Mouse (Mus musculus) skeletal muscle tissue, adult 2 months (tissue): ENCODE measurements around the gene Cnn2.

Source experiments
- DNase-seq: peaks from one replicate; pipeline ENCODE4 v3.0.0-alpha.2; 2012; ENCODE audit warnings: low read depth, low spot score

Gene Cnn2

DNA sequence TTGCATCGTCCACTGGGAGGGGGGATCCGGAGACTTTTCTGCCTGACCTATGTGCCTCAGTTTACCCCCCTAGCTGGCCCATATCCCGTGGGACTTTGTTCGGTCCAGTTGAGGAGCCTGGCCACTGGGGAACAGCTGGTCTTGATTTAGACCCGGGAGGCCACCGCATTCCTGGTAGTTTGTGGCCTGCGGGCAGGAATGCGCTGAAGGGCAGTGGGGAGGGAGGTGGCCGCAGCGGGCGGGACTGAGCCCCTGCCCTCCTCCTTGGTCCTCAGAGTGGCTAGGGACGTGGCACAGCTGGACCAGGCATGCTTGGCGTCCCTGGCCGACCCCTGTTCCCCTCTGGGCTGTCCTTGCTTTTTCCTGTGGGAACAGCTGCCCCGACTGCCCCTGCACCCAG is 1.5 kb downstream of the Cnn2 start:
- no peak for DNase-seq

GRCm38 (mm10) chr10:79991099-79991498 is 2.7 kb downstream of the Cnn2 start:
- no peak for DNase-seq

DNA sequence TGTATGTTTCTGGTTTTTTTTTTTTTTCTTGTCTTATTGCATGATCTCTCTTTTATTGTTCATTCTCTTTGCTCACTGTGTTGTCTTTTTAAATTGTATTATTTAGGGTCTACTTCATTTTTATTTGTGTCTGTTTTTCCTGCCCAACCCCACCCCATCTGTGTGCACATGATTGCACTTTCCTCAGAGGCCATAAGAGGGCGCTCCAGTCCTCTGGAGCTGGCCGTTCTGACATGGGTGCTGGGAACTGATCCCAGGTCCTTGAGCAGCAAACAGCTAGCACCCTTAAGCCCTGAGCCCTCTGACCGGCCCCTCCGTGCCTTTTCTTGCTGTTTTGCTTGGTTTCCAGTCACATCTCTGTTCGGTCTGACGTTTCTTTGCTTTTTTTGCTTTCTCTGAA is 3.2 kb downstream of the Cnn2 start:
- DNase-seq: no peak

DNA sequence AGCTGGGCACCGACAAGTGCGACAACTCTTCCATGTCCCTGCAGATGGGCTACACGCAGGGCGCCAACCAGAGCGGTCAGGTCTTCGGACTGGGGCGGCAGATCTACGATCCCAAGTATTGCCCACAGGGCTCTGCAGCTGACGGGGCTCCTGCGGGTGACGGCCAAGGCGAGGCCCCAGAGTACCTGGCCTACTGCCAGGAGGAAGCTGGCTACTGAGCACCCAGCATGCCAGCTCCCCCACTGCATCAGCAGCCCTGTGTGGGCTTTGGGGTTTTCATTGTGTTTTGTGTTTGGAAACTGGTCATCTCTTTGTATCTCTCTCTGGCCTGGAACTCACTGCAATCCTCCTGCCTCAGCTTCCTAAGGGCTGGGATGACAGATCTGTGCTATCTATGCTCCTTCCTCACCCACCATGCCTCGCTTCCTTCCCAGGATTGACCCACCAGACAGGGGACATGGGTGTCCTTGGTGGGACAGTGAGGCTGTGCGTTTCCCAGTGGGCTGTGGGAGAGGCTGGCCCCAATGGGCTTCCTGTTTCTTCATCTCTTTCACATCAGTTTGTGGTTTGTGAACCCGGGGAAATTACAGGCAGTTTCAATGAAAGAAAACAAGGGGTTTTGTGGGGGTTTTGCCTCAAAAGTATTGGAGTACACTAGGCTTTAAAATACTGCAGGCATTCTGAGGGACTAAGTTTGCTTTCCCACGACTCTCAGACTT is 6.2 kb downstream of the Cnn2 start:
- DNase-seq: no peak

- DNase-seq: no peak
Observed at GRCm38 (mm10) chr10:79995636-79996035, 7.3 kb downstream of the Cnn2 start.

- DNase-seq: peak; percentile 95
Observed at GRCm38 (mm10) chr10:79996272-79997033, 8.1 kb downstream of the Cnn2 start, which contains the start of gene Abca7. Abca7 (plus strand) TSS chr10:79996494.

DNA sequence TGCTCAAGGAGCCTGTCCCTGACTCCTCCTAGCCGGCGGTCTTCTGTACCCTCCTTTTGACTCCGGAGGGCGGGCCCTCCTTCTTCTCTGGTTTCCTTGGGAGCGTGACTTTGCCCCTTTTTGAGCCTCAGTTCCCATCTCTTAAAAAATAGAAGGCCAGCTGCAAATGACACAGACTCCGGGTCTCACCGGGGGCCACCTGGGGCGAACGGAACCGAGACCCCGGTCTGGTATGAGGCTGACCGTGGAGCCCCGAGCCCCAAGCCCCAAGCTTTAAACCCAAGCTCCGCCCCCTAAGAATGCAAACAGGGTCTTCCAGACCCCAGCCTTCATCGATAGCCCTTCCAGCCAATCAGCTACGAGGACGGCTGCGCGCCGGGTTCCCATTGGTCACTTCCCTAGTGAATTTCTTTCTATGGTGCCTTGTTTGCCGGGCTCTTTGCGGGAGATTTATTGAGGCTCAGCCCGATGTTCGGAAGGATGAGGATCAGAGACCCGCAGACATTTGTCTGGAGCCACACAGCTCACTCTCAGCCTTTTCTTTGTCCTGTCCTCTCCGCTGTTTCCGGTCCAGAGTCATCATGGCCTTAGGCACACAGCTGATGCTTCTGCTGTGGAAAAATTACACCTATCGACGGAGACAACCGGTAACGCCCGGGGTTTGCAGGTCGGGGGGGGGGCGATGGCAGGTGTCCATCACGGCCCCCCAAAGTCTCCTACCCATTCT is 8.8 kb downstream of the Cnn2 start:
- DNase-seq: no peak

GRCm38 (mm10) chr10:79997819-79998218 is 9.4 kb downstream of the Cnn2 start:
- no peak for DNase-seq

DNA sequence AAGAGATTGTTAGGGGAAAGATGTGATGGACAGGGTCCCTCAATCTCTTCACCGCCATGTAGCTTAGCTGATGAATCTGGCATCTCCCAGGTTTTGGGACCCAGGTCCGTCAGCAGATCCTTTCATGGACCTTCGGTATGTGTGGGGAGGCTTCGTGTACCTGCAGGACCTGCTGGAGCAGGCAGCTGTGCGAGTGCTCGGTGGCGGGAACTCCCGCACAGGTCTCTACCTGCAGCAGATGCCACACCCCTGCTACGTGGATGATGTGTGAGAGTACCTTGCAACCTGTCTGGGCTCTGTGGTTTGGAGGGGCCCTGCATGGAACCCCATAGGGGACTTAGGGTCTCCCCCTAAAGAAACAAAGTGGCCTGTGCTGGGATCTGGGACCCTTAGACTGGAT is 13.6 kb downstream of the Cnn2 start:
- no peak for DNase-seq

GRCm38 (mm10) chr10:80002829-80003228 is 14.4 kb downstream of the Cnn2 start:
- no peak for DNase-seq

- no peak for DNase-seq
Observed at GRCm38 (mm10) chr10:80003374-80004232, 15.2 kb downstream of the Cnn2 start.

DNA sequence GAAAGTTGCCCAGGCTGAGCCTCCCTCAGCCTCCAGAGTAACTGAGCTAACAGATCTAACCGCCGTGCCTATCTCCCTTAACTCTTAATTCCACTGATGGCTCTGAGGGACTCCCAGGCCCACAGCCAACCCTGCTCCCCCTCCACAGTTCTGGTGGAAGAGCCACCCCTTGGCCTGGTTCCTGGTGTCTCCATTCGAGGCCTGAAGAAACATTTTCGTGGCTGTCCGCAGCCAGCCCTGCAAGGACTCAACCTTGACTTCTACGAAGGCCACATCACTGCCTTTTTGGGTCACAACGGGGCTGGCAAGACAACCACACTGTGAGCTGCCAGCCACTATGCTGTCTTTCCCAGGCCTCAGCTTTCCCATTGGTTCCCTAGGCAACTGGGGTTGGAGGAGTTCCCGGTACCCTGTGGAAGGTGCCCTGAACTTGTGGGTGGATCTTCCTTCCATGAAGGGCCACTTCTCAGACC is 15.9 kb downstream of the Cnn2 start:
- DNase-seq: no peak

- DNase-seq: no peak
Observed at GRCm38 (mm10) chr10:80011740-80012139, 23.4 kb downstream of the Cnn2 start.

GRCm38 (mm10) chr10:80013609-80014008 is 25.2 kb downstream of the Cnn2 start:
- no peak for DNase-seq

DNA sequence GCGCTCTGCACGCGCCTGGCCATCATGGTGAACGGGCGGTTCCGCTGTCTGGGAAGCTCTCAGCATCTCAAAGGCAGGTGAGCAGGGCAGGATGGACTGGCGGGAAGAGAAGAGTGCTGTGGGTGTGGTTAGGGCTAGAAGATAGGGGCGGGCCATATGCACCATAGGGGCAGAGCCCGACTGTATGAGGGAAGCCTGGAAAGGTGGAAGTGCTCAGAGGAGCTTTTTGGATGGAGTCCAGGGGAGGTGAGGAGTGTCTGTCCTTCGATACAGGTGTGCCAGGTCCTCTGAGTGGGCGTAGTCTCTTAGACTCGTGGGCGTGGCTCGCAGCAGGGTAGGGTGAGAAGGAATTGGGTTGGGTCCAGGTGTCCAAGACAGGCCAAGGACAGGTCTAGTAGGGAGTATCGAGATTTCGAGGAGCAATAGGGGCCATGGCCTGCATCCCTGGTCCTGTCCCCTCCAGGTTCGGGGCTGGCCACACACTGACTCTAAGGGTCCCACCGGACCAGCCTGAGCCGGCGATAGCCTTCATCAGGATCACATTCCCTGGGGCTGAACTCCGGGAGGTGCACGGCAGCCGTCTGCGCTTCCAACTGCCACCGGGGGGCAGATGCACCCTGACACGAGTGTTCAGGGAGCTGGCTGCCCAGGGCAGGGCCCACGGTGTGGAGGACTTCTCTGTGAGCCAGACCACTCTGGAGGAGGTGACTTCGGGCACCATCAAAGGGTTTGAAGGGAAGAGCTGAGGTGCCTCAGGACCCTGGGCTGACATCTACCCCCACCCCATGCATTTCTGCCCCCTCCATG is 26.3 kb downstream of the Cnn2 start:
- DNase-seq: no peak

DNA sequence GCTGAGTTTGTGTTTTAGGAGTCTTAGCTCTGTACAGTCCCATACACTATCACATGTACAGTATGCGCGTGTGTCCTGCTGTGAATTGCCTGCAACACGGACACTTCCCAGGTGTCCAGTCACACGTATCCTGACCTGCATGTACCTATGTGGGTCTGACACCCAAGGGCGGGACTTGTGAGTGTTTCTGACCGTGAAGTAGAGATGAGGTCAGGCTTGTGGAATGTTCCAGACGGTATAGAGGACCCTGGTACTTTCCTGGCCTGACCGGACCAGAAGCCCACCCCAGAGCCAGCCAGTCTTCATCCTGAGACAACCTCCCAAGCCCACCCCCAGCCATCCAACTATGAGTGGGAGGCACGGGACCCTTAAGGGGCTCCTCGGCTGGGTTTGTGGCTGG is 27.2 kb downstream of the Cnn2 start:
- no peak for DNase-seq

DNA sequence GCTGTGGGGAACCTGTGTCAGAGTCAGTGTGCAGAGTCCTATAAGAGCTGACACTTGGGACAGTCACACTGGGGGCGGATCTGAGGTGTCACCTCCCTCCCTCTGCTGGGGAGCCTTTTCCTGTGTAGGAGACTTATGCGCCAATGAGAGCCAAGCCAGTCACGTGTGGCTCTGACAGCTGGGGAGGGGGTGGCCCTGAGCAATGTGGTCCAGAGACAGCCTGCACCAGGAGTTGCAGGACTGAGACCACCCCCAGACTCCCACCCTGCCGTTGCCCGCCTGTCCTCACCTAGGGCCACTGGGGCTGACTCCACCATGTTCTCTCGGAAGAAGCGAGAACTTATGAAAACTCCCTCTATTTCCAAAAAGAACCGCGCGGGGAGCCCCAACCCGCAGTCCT is 28.1 kb downstream of the Cnn2 start, which contains the start of gene Arhgap45:
Gene Arhgap45, plus strand, starts transcription at position 143 of the 400 bp plus-strand sequence.
- peak; percentile 59 for DNase-seq

DNA sequence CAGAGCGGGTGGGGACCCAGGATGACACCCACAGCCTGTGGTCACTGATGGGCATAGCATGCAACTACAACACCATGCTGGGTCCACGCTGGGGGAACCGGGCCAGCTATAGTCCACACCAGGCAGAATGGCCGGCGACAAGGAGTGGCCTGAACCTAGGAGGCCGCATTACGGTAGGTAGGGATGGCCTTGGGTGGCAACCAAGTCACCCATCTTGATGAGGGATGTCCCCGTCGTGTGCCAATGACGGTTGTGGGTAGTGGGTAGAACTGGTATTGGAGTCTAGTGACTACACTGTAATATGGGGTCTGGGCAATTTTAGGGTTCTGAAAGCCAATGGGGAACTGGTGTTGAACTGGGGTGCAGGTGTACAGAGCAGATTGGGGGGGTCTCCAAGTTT is 28.5 kb downstream of the Cnn2 start:
- no peak for DNase-seq

GRCm38 (mm10) chr10:80017361-80017760 is 29.0 kb downstream of the Cnn2 start:
- DNase-seq: peak; percentile 52

DNA sequence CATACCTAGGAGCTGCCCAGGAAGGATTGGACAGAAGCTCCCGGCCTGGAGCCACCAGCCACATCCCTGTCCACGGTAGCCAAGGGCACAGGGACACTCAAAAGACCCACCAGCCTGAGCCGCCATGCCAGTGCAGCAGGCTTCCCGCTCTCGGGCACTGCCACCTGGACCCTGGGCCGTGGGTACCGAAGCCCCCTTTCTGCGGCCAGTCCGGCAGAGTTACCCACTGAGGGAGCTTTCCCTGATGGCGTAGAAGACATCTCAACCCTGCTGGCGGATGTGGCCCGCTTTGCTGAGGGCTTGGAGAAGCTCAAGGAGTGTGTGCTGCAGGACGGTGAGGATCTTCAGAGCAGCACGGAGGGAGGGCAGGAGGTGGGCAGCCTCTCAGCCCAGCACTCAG is 29.4 kb downstream of the Cnn2 start:
- DNase-seq: no peak
